Mouse (Mus musculus) kidney, adult 10 weeks (tissue): ENCODE results near the gene Ssxb10. TPM values are rescaled to one million over a fixed set of nuclear protein-coding genes. Genes with fewer than 3 reads are reported as not detected.

Experiments used
- polyA plus RNA-seq: library from polyadenylated mRNA; stranded (reverse); fragments of 350-450 nt; fragmentation: Illumina TruSeq; extraction: RNeasy Lipid Tissue Mini Kit (QIAGEN cat#74804); gene quantifications from one replicate; pipeline ENCODE4 v1.2.3, GENCODE M21; 2014; ENCODE audit warnings: low read depth, low replicate concordance

Gene Ssxb10
- polyA plus RNA-seq = not detected

DNA sequence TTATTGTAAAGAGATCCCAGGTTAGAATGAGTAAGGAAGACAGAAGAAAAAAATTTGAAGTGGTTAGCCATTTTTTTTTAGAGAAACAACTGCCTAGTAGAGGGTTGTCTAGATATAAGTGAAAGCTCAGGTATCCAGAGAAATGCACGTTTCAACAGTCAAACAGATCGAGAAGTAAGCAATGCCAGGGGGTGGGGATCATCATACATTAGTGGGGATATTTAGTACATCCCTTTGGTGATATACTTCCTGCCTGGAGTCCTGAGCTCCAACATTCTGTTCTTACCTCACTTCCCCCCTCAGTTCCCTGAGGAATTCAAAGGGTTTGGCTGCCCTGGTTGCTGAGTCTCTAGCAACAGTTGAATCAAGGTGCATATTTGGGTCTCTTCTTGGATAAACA is at the start of gene Ssxb10:
Ssxb10 (plus strand) TSS at position 301 of the 400 bp plus-strand sequence.

DNA sequence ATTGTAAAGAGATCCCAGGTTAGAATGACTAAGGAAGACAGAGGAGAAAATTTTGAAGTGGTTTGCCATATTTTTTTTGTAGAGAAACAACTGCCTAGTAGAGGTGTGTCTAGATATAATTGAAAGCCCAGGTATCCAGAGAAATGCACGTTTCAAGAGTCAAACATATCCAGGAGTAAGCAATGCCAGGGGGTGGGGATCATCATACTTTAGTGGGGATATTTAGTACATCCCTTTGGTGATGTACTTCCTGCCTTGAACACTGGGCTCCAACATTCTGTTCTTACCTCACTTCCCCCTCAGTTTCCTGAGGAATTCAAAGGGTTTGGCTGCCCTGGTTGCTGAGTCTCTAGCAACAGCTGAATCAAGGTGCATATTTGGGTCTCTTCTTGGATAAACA is 39.5 kb downstream of the Ssxb10 start, which contains the start of gene Ssxb9:
Ssxb9 (plus strand) TSS at position 301 of the 400 bp plus-strand sequence.

Other genes with a start within 250 kb of the Ssxb10 start
- gene Was, start 236.9 kb upstream of the Ssxb10 start, polyA plus RNA-seq = 0.28 TPM
- gene Wdr13, start 194.5 kb upstream of the Ssxb10 start, polyA plus RNA-seq = 43.7 TPM
- gene Rbm3, start 181.5 kb upstream of the Ssxb10 start, polyA plus RNA-seq = 221 TPM
- gene Tbc1d25, start 151.2 kb upstream of the Ssxb10 start, polyA plus RNA-seq = 0.20 TPM
- gene Ebp, start 133.9 kb upstream of the Ssxb10 start, polyA plus RNA-seq = 45.3 TPM
- 2.0 TPM for gene Porcn, start 120.9 kb upstream of the Ssxb10 start, polyA plus RNA-seq
- 12.2 TPM for gene Ftsj1, start 75.0 kb upstream of the Ssxb10 start, polyA plus RNA-seq
- gene Slc38a5, start 56.3 kb upstream of the Ssxb10 start, polyA plus RNA-seq = not detected
- not detected for gene Ssxb9, start 39.6 kb downstream of the Ssxb10 start, polyA plus RNA-seq
- not detected for gene Ssxb1, start 85.9 kb downstream of the Ssxb10 start, polyA plus RNA-seq
- not detected for gene Ssxb2, start 134.3 kb downstream of the Ssxb10 start, polyA plus RNA-seq
- gene Gm14459, start 197.5 kb downstream of the Ssxb10 start, polyA plus RNA-seq = not detected
- gene Ssxb6, start 220.8 kb downstream of the Ssxb10 start, polyA plus RNA-seq = not detected